Mouse (Mus musculus) limb, embryonic 11.5 days (tissue): Measurements from ENCODE around the gene Akap8l. TPM values are rescaled to one million over a fixed set of nuclear protein-coding genes. Genes with fewer than 3 reads are reported as not detected.

Experiments used
- ATAC-seq: fragments of 200-750 bp; cut with Nextera tagmentation; 2 replicates; pipeline ENCODE4 v1.8.0; 2017; ENCODE audit warnings: low read depth; ENCODE audit not compliant: insufficient number of reproducible peaks, low FRiP score, low TSS enrichment
- DNase-seq: peaks from one replicate; pipeline ENCODE4 v3.0.0-alpha.2; 2015; ENCODE audit warnings: low spot score
- H3K27ac ChIP-seq: fragments of 300-500 bp; sonication (generic); replicated peaks from 2 replicates; pipeline ENCODE4 v1.5.1; 2014; ENCODE audit warnings: low read depth, mild to moderate bottlenecking, low read length
- H3K27me3 ChIP-seq: fragments of 300-500 bp; sonication (generic); 2 replicates; pipeline ENCODE4 v1.6.1; 2014; ENCODE audit warnings: mild to moderate bottlenecking, low read length, mixed read lengths; ENCODE audit not compliant: control insufficient read depth, insufficient read depth
- H3K36me3 ChIP-seq: fragments of 300-500 bp; sonication (generic); 2 replicates; pipeline ENCODE4 v1.6.1; 2014; ENCODE audit warnings: mild to moderate bottlenecking, low read length, moderate library complexity, mixed read lengths; ENCODE audit not compliant: control insufficient read depth, insufficient read depth
- H3K4me1 ChIP-seq: fragments of 300-500 bp; sonication (generic); 2 replicates; pipeline ENCODE4 v1.6.1; 2014; ENCODE audit warnings: low read length, mixed read lengths; ENCODE audit not compliant: control insufficient read depth, insufficient read depth
- H3K4me2 ChIP-seq: fragments of 300-500 bp; sonication (generic); 2 replicates; pipeline ENCODE4 v1.6.1; 2014; ENCODE audit warnings: low read depth, mild to moderate bottlenecking, moderate library complexity; ENCODE audit not compliant: severe bottlenecking
- H3K4me3 ChIP-seq: fragments of 300-500 bp; sonication (generic); 2 replicates; pipeline ENCODE4 v1.5.1; 2014; ENCODE audit warnings: low read depth, low read length
- H3K9ac ChIP-seq: fragments of 300-500 bp; sonication (generic); 2 replicates; pipeline ENCODE4 v1.6.1; 2014; ENCODE audit warnings: mild to moderate bottlenecking, low read length
- H3K9me3 ChIP-seq: fragments of 300-500 bp; sonication (generic); 2 replicates; pipeline ENCODE4 v1.6.1; 2016; ENCODE audit warnings: low read length; ENCODE audit not compliant: control insufficient read depth
- WGBS: fragments of 180-500 bp; shearing (Covaris S2); extraction: QIAGEN DNeasy Blood & Tissue Kit; methylation state at CpG from one replicate; pipeline ENCODE4 v1.1.7; 2014; 5-methylcytosine and 5-hydroxymethylcytosine counted together
- polyA plus RNA-seq: library from polyadenylated mRNA; unstranded; fragments of >200 nt; fragmentation: Nextera tagmentation; extraction: Ambion mirVana; gene quantifications from 2 replicates; pipeline ENCODE4 v1.2.1, GENCODE M21; 2014

Gene Akap8l
- polyA plus RNA-seq, result 73.5 and 79.2 TPM in 2 replicates

- H3K4me2 ChIP-seq, result peak within 1 kb of the TSS; percentile 82
- H3K27ac ChIP-seq, result no peak within 1 kb of the TSS; the same call in 1 of the 2 replicates
- H3K9ac ChIP-seq, result peak within 1 kb of the TSS; percentile 56
- under 1% methylated on average over 37 of the region's 37 CpGs for WGBS
- no peaks in the 10 kb centered on the region for H3K27me3 ChIP-seq
- peaks cover 5% of the 10 kb centered on the region for H3K4me1 ChIP-seq
- peak within 1 kb of the TSS; percentile 48 for H3K4me3 ChIP-seq
- no peaks in the 10 kb centered on the region for H3K9me3 ChIP-seq
- ATAC-seq, result peak; percentile 94
- peaks cover 12% of the 10 kb centered on the region; the same call in 1 of the 2 replicates for H3K36me3 ChIP-seq
- peak; percentile 94 for DNase-seq
Observed at GRCm38 (mm10) chr17:32350382-32350983, at the start of gene Akap8l. Gene Akap8l (minus strand): TSS chr17:32350607.

DNA sequence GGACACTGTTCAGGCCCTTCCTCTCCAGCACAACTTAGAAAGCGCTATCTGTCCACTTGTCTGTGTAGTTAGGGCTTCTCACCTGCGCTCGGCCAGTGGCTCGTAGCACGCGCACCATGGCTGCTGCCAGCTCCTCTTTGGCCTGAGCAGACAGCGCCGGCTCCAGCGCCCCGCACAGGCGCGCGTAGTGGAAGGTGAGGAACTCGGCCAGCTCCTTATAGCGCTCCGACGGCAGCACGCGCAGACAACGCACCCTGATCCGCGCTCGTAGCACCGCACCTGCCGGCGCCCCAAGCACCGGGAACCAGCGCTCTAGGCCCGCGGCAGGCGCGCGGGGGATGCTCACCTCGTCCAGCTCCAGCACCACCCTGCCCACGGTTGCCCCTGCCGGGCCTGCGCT is 45.9 kb upstream of the Akap8l start:
- H3K9me3 ChIP-seq, result no peaks in the 10 kb centered on the region
- 0 out of 2 replicates have a peak overlapping the region, but pooled peaks have one; percentile 5 for H3K4me3 ChIP-seq
- peaks cover 71% of the 10 kb centered on the region for H3K27me3 ChIP-seq
- no peaks in the 10 kb centered on the region for H3K36me3 ChIP-seq
- H3K9ac ChIP-seq, result no peak overlapping the region
- peak overlapping the region; percentile 35 for H3K4me2 ChIP-seq
- DNase-seq (no peak), ATAC-seq (no peak)
- peaks cover 8% of the 10 kb centered on the region; the same call in 1 of the 2 replicates for H3K4me1 ChIP-seq
- H3K27ac ChIP-seq, result no peak overlapping the region
- WGBS, result 2% methylated on average over 37 of the region's 37 CpGs

- Histone ChIP-seq H3K4me3 (no peak overlapping the region), H3K9me3 (no peaks in the 10 kb centered on the region), H3K27me3 (peaks cover 73% of the 10 kb centered on the region), H3K36me3 (no peaks in the 10 kb centered on the region), H3K9ac (no peak overlapping the region), H3K4me2 (no peak overlapping the region), H3K27ac (no peak overlapping the region), H3K4me1 (peaks cover 8% of the 10 kb centered on the region; the same call in 1 of the 2 replicates)
- ATAC-seq (no peak), DNase-seq (no peak)
- 89% methylated on average over 10 of the region's 10 CpGs for WGBS
Observed at GRCm38 (mm10) chr17:32393944-32394343, 43.5 kb upstream of the Akap8l start.

GRCm38 (mm10) chr17:32389101-32389659 is 38.8 kb upstream of the Akap8l start, which contains the start of gene Wiz:
Gene Wiz (minus strand): TSS chr17:32389439.
- ATAC-seq, result peak; percentile 87
- no peaks in the 10 kb centered on the region for H3K9me3 ChIP-seq
- peak within 1 kb of the TSS; percentile 71 for H3K4me2 ChIP-seq
- peak within 1 kb of the TSS; percentile 60 for H3K4me3 ChIP-seq
- no peak within 1 kb of the TSS for H3K27ac ChIP-seq
- peak within 1 kb of the TSS; percentile 73 for H3K9ac ChIP-seq
- DNase-seq, result peak; percentile 95
- peaks cover 29% of the 10 kb centered on the region for H3K27me3 ChIP-seq
- 0% methylated on average over 22 of the region's 44 CpGs for WGBS
- H3K4me1 ChIP-seq, result 0 out of 2 replicates have a peak, but pooled peaks cover 2% of the 10 kb centered on the region
- no peaks in the 10 kb centered on the region for H3K36me3 ChIP-seq

- Histone ChIP-seq H3K4me3 (peak overlapping the region; percentile 60), H3K27ac (no peak overlapping the region), H3K4me1 (0 out of 2 replicates have a peak, but pooled peaks cover 2% of the 10 kb centered on the region), H3K36me3 (no peaks in the 10 kb centered on the region), H3K9ac (peak overlapping the region; percentile 73), H3K27me3 (peaks cover 27% of the 10 kb centered on the region), H3K4me2 (peak overlapping the region; percentile 71), H3K9me3 (no peaks in the 10 kb centered on the region)
- WGBS, result under 1% methylated on average over 33 of the region's 39 CpGs
- DNase-seq, result no peak
- ATAC-seq, result peak; percentile 60
Observed at GRCm38 (mm10) chr17:32388370-32389100, 38.1 kb upstream of the Akap8l start.

- Histone ChIP-seq H3K9me3 (no peaks in the 10 kb centered on the region), H3K4me2 (peak overlapping the region; percentile 71; the same call in 1 of the 2 replicates), H3K9ac (no peak overlapping the region; the same call in 1 of the 2 replicates), H3K27ac (no peak overlapping the region), H3K27me3 (peaks cover 21% of the 10 kb centered on the region), H3K36me3 (no peaks in the 10 kb centered on the region), H3K4me1 (0 out of 2 replicates have a peak, but pooled peaks cover 2% of the 10 kb centered on the region), H3K4me3 (peak overlapping the region; percentile 60)
- no peak for ATAC-seq
- DNase-seq, result peak; percentile 23
- WGBS, result 39% methylated on average over 7 of the region's 7 CpGs
Observed at GRCm38 (mm10) chr17:32387986-32388369, 37.6 kb upstream of the Akap8l start.

DNA sequence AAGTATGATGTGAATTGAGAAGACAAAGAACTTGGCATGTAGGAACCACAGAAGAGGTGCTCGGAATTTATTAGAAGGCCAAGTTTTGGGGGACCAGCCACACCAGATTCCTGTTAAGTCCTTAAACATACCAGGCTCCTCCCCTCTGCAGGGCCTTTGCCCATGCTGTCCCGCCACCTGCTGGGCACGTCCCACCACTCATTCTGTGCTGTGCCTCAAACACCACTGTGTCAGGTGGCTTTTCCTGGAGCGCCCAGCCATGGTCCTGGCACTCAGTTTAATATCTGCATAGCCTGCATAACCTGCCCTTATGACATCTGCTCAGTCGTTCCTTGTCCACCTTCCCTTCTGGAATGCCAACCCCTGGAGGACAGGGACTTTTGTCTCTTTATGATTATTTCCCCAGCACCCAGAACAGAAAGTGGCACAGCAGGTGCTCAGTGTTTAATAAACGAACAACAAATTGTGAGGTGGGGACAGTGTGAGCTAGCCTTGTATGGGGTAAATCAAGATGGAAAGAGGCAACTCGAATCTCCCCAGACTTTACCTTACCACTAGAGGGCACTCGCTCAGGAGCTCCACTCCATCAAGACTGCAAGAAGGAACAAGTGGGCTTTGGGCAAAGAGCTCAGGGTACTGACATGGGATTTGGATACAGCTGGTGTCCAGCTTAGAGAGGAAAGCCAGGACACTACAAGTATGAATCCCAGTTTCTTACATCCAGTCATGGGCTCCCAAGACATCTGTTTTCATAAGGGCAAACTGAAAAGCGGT is 36.4 kb upstream of the Akap8l start:
- Histone ChIP-seq H3K4me2 (no peak overlapping the region), H3K9me3 (no peaks in the 10 kb centered on the region), H3K4me3 (no peak overlapping the region), H3K9ac (no peak overlapping the region), H3K27me3 (peaks cover 11% of the 10 kb centered on the region), H3K36me3 (no peaks in the 10 kb centered on the region; the same call in 1 of the 2 replicates), H3K4me1 (no peaks in the 10 kb centered on the region), H3K27ac (no peak overlapping the region)
- DNase-seq, result peak; percentile 26
- ATAC-seq, result no peak
- 71% methylated on average over 9 of the region's 9 CpGs for WGBS

GRCm38 (mm10) chr17:32383661-32384060 is 33.3 kb upstream of the Akap8l start:
- Histone ChIP-seq H3K27ac (no peak overlapping the region), H3K4me2 (no peak overlapping the region), H3K36me3 (no peaks in the 10 kb centered on the region; the same call in 1 of the 2 replicates), H3K4me1 (no peaks in the 10 kb centered on the region), H3K9me3 (no peaks in the 10 kb centered on the region), H3K4me3 (no peak overlapping the region), H3K9ac (no peak overlapping the region), H3K27me3 (no peaks in the 10 kb centered on the region)
- WGBS, result 90% methylated on average over 5 of the region's 5 CpGs
- DNase-seq (no peak), ATAC-seq (no peak)
